Mouse (Mus musculus) hindbrain, embryonic 11.5 days (tissue): ENCODE measurements around the gene Snx18. TPM values are rescaled to one million over a fixed set of nuclear protein-coding genes. Genes with fewer than 3 reads are reported as not detected.

Experiments used
- ATAC-seq: fragments of 200-750 bp; cut with Nextera tagmentation; 2 replicates; pipeline ENCODE4 v1.8.0; 2017; ENCODE audit warnings: mild to moderate bottlenecking, moderate TSS enrichment, moderate library complexity; ENCODE audit not compliant: low FRiP score
- DNase-seq: peaks from one replicate; pipeline ENCODE4 v3.0.0-alpha.2; 2015; ENCODE audit warnings: low spot score
- H3K27ac ChIP-seq: fragments of 300-500 bp; sonication (generic); 2 replicates; pipeline ENCODE4 v1.5.1; 2014; ENCODE audit warnings: mild to moderate bottlenecking, low read depth, low read length
- H3K27me3 ChIP-seq: fragments of 300-500 bp; sonication (generic); 2 replicates; pipeline ENCODE4 v1.6.1; 2014; ENCODE audit warnings: mild to moderate bottlenecking, low read length, moderate library complexity, mixed read lengths; ENCODE audit not compliant: control insufficient read depth, insufficient read depth
- H3K36me3 ChIP-seq: fragments of 300-500 bp; sonication (generic); 2 replicates; pipeline ENCODE4 v1.6.1; 2014; ENCODE audit warnings: mild to moderate bottlenecking, low read length, moderate library complexity, mixed read lengths; ENCODE audit not compliant: control insufficient read depth, insufficient read depth
- H3K4me1 ChIP-seq: fragments of 300-500 bp; sonication (generic); replicated peaks from 2 replicates; pipeline ENCODE4 v1.6.1; 2014; ENCODE audit warnings: low read length, mixed read lengths; ENCODE audit not compliant: control insufficient read depth, insufficient read depth
- H3K4me2 ChIP-seq: fragments of 300-500 bp; sonication (generic); replicated peaks from 2 replicates; pipeline ENCODE4 v1.6.1; 2014; ENCODE audit warnings: mild to moderate bottlenecking, low read depth, low read length
- H3K4me3 ChIP-seq: fragments of 300-500 bp; sonication (generic); 2 replicates; pipeline ENCODE4 v1.5.1; 2014; ENCODE audit warnings: low read depth, low read length
- H3K9ac ChIP-seq: fragments of 300-500 bp; sonication (generic); 2 replicates; pipeline ENCODE4 v1.6.1; 2014; ENCODE audit warnings: low read depth, low read length
- H3K9me3 ChIP-seq: fragments of 300-500 bp; sonication (generic); 2 replicates; pipeline ENCODE4 v1.6.1; 2016; ENCODE audit warnings: low read length; ENCODE audit not compliant: control insufficient read depth
- WGBS: fragments of 180-500 bp; shearing (Covaris S2); extraction: QIAGEN DNeasy Blood & Tissue Kit; methylation state at CpG from one replicate; pipeline ENCODE4 v1.1.7; 2014; 5-methylcytosine and 5-hydroxymethylcytosine counted together
- polyA plus RNA-seq: library from polyadenylated mRNA; unstranded; fragments of >200 nt; fragmentation: Nextera tagmentation; extraction: Ambion mirVana; gene quantifications from 2 replicates; pipeline ENCODE4 v1.2.1, GENCODE M21; 2014

Snx18 gene
- polyA plus RNA-seq, 1 experiment from 2014 or later: 22.0 TPM

DNA sequence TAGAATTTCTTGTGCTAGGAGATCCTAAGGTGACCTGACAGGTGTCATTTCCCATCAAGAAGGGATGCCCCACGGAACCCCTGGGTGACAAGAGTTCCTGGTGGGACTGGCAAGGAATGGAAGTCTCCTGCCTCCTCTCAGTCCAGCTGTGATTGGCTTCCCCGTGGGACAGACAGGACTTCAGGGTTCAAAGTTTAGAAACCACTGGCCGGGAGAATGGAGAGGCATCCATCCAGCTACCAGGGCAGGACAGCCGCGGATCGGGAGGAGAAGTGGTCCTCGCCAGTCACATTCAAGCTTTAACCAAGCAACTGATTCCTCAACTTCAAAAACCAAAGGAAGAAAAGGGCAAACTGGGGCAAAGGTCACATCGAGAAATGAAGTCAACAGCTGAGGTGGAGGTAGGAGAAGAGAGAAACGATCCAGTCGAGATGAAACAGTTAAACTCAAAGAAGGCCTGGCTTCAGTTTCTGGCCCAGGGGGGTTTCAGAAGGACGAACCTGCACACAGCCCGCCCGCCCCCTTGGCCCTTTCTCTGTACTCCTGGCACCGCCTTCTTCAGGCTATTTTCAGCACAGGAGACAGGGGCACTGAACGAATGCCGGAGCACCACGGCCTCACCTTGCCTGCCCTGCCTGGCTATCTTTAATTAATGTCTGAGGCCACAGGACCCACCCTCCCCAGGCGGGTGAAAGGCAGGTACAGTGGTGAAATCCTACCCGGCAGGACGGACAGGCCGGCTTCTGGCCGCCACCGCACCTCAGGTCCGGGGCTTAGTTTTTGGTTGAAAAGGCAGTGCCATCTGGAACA lies 6.0 kb downstream of the Snx18 start:
- Histone ChIP-seq H3K9ac (no peak overlapping the region), H3K4me1 (peaks cover 22% of the 10 kb centered on the region), H3K36me3 (no peaks in the 10 kb centered on the region), H3K27ac (no peak overlapping the region), H3K9me3 (no peaks in the 10 kb centered on the region), H3K27me3 (no peaks in the 10 kb centered on the region), H3K4me2 (no peak overlapping the region), H3K4me3 (no peak overlapping the region)
- no peak for DNase-seq
- 59% methylated on average over 24 of the region's 24 CpGs for WGBS
- no peak for ATAC-seq

DNA sequence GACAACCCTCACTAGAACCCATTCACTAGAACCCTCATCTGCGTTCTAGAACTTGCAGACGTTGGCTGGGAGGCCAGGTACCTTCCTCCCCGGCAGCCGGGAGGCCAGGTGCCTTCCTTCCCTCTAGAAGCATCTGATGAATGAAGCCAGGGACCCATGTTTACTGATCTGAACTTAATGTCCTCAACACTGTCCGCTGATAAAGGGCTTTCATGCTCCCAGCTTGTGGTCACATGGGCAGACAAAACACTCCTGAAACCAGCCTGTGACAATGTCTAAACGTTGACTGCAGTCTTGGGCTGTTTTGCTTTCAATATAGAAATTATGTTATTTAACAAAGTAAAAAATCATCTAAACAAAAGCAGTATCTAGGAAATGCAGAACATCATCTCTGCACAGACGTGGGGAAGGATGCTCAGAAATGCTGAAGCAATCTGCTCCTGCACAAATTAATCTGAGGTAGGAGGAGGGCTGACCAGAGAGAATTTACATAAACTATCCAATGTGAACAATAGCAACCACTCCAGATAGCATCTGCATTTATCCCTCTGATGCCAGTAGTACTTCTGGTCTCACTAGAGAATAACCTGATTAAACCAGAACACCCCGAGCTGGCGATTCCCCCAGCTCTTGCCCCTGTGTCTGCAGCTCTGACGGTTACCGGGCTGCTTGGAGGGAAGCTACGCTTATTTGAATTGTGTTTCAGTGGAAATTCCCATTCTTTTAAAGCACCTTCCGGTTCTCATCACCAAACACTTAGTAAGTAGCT lies 7.4 kb downstream of the Snx18 start:
- Histone ChIP-seq H3K9me3 (no peaks in the 10 kb centered on the region), H3K36me3 (no peaks in the 10 kb centered on the region), H3K4me3 (no peak overlapping the region), H3K4me2 (no peak overlapping the region; the same call in 1 of the 2 replicates), H3K27ac (no peak overlapping the region), H3K4me1 (peaks cover 14% of the 10 kb centered on the region), H3K9ac (no peak overlapping the region), H3K27me3 (no peaks in the 10 kb centered on the region)
- ATAC-seq: no peak
- DNase-seq: no peak
- 74% methylated on average over 13 of the region's 13 CpGs for WGBS

DNA sequence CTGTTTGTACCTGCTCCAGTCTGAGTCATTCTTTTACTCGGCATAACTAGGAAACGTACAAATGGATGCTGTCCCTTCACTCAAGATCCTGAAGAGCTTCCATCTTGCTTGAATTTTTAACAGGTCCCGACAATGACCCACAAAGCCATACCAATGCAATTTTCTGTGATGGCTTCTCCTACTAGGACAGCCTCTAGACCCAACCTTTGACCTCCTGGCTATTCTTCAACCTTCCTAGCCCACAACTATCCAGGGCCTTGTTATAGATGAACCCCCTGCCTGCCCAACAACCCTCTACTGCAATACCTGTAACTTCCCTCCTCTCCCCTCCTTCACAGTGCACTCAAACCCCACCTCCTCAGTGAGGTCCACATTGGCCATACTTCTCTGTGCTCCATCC lies 8.9 kb downstream of the Snx18 start:
- H3K4me3 ChIP-seq: no peak overlapping the region
- H3K9ac ChIP-seq: no peak overlapping the region
- WGBS: 97% methylated on average over 3 of the region's 3 CpGs
- no peak for ATAC-seq
- peaks cover 6% of the 10 kb centered on the region for H3K4me1 ChIP-seq
- no peak overlapping the region for H3K27ac ChIP-seq
- H3K36me3 ChIP-seq: no peaks in the 10 kb centered on the region
- no peak overlapping the region for H3K4me2 ChIP-seq
- no peaks in the 10 kb centered on the region for H3K9me3 ChIP-seq
- H3K27me3 ChIP-seq: no peaks in the 10 kb centered on the region
- DNase-seq: no peak

DNA sequence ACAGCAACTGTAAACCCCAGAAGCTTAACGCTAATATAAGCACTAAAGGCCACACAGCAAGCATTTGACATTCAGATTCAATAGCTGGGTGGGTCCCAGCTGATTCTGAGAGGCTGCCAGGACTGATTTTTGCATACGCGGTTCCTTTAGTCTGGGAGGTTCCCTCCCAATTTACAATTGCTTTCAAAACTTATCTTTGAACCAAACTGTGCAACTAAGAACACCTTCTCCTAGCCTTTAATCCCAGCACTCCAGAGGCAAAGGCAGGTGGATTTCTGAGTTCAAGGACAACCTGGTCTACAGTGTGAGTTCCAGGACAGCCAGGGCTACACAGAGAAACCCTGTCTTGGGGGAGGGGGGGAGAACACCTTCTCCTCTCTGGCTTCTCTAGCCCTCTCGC lies 10.5 kb downstream of the Snx18 start:
- H3K4me1 ChIP-seq: no peaks in the 10 kb centered on the region
- ATAC-seq: no peak
- H3K4me3 ChIP-seq: no peak overlapping the region
- WGBS: 84% methylated on average over 4 of the region's 4 CpGs
- no peaks in the 10 kb centered on the region for H3K27me3 ChIP-seq
- no peaks in the 10 kb centered on the region for H3K36me3 ChIP-seq
- no peak for DNase-seq
- no peak overlapping the region for H3K4me2 ChIP-seq
- H3K9me3 ChIP-seq: no peaks in the 10 kb centered on the region
- no peak overlapping the region for H3K9ac ChIP-seq
- no peak overlapping the region for H3K27ac ChIP-seq

DNA sequence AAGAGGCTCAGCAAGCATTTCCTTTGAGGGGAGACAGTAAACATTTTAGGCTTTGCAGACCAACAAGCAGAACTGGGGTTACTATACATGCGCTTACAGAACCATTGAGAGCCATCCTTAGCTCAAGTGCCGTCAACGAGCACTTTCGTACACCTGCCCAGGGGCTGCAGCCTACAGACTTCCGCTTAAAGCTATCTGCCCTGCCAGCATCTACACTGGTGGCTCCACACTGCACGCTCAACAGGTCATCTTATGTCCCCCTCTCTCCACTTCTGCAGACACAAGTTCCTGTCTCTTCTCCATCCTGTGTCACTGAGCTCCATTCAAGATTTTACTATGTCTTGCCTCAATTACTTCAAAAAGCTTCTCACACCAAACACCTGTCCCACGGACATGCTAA lies 11.0 kb downstream of the Snx18 start:
- 95% methylated on average over 7 of the region's 7 CpGs for WGBS
- no peak overlapping the region for H3K9ac ChIP-seq
- H3K27ac ChIP-seq: no peak overlapping the region
- no peak overlapping the region for H3K4me3 ChIP-seq
- DNase-seq: no peak
- H3K9me3 ChIP-seq: no peaks in the 10 kb centered on the region
- H3K4me1 ChIP-seq: no peaks in the 10 kb centered on the region
- no peak for ATAC-seq
- H3K27me3 ChIP-seq: no peaks in the 10 kb centered on the region
- H3K36me3 ChIP-seq: no peaks in the 10 kb centered on the region
- H3K4me2 ChIP-seq: no peak overlapping the region

DNA sequence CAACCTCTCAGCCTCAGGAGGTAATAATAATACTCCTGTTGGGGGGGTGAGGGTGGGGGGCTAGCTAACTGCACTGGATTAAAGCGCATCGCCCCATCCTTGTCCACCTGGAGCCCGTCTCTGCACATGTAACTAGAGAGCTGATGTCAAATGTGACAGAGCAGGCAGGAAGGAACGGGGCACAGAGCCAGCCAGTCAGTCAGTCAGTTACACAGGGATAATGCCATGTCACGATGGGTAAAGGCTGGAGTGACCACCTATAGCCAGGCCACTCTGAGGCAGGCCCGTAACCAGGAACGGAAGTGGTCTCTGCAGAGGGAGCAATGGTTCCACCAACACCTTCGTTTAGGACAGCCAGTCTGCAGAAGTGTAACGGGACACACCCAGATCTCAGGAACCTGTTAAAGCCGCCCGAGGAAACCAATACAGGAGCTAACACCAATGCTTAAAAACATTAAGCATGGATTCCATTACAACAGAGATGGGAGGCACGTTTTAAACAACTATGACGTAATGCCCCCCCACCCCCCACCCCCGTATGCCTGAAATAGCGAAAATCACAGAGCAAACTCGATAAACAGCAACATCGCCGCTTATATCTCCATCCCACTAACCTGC lies 11.5 kb downstream of the Snx18 start:
- H3K27ac ChIP-seq: no peak overlapping the region
- WGBS: 93% methylated on average over 18 of the region's 18 CpGs
- DNase-seq (no peak), ATAC-seq (no peak)
- no peaks in the 10 kb centered on the region for H3K4me1 ChIP-seq
- H3K36me3 ChIP-seq: no peaks in the 10 kb centered on the region
- H3K9ac ChIP-seq: no peak overlapping the region
- no peak overlapping the region for H3K4me3 ChIP-seq
- no peaks in the 10 kb centered on the region for H3K27me3 ChIP-seq
- H3K9me3 ChIP-seq: no peaks in the 10 kb centered on the region
- H3K4me2 ChIP-seq: no peak overlapping the region

DNA sequence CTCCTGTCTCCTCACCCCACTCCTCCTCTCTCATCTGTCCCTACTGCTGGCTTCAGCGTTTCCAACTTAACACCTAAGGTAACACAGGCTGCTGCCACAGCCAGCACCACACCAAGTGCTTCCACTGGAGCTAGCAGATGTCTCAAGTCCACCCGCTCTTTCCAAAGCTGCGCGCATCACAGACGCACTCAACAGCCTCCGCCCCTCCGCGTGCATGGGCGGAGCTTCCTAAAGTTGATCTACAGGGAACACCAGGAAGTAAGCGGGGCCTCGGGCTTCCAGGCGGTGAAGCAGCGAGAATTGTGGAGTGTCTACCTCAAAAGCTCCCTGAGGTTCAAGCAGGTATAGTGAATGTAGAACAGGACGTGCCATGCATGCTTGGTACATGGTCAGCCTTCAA lies 12.2 kb downstream of the Snx18 start:
- H3K4me1 ChIP-seq: no peaks in the 10 kb centered on the region
- H3K4me3 ChIP-seq: no peak overlapping the region
- no peaks in the 10 kb centered on the region for H3K9me3 ChIP-seq
- 89% methylated on average over 14 of the region's 14 CpGs for WGBS
- H3K36me3 ChIP-seq: no peaks in the 10 kb centered on the region
- H3K9ac ChIP-seq: no peak overlapping the region
- no peak overlapping the region for H3K27ac ChIP-seq
- H3K27me3 ChIP-seq: no peaks in the 10 kb centered on the region
- no peak for ATAC-seq
- no peak for DNase-seq
- H3K4me2 ChIP-seq: no peak overlapping the region

DNA sequence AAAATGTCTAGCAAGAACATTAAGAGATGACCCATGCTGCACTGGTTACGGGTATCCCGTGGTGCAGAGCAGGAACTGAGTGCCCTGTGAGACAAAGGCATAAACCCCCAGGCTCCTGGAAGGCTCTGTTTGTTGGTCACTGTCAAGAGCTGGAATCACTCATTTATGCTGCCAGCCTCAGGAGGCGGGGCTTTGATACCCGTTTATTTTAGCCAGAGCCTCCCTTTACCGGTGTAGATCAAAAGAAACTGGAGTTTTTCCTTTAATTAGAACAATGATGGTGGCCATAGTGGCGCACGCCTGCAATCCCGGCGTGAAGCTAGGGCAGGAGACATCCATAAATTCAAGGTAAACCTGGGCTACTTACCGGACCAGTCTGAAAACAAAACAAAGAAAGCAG lies 12.7 kb downstream of the Snx18 start:
- Histone ChIP-seq H3K36me3 (no peaks in the 10 kb centered on the region), H3K27me3 (no peaks in the 10 kb centered on the region), H3K9ac (no peak overlapping the region), H3K4me1 (no peaks in the 10 kb centered on the region), H3K4me2 (no peak overlapping the region), H3K27ac (no peak overlapping the region), H3K4me3 (no peak overlapping the region), H3K9me3 (no peaks in the 10 kb centered on the region)
- WGBS: 93% methylated on average over 10 of the region's 10 CpGs
- ATAC-seq (no peak), DNase-seq (no peak)
